Mouse (Mus musculus) spleen, postnatal 36 days (tissue): ENCODE results near the gene Fdxr.

Source experiments
- DNase-seq, 2 experiments: peaks; one replicate each; pipeline ENCODE4 v3.0.0; 2022; ENCODE audit warnings: low spot score in 2 of 2, mixed read lengths in 1 of 2

The Fdxr gene

GRCm38 (mm10) chr11:115290314-115290713, 13.5 kb upstream of the Fdxr start:
- no peak for DNase-seq

GRCm38 (mm10) chr11:115289885-115290284, 13.0 kb upstream of the Fdxr start:
- no peak for DNase-seq

GRCm38 (mm10) chr11:115288305-115288704, 11.5 kb upstream of the Fdxr start:
- no peak for DNase-seq

- no peak for DNase-seq
Observed at GRCm38 (mm10) chr11:115287386-115287785, 10.5 kb upstream of the Fdxr start.

GRCm38 (mm10) chr11:115286201-115286993, 9.5 kb upstream of the Fdxr start:
- DNase-seq = no peak

- DNase-seq = no peak
Observed at GRCm38 (mm10) chr11:115285282-115285681, 8.4 kb upstream of the Fdxr start.

- no peak for DNase-seq
Observed at GRCm38 (mm10) chr11:115283891-115284620, 7.2 kb upstream of the Fdxr start.

GRCm38 (mm10) chr11:115283486-115283765, 6.6 kb upstream of the Fdxr start:
- DNase-seq = no peak

- DNase-seq = no peak
Observed at GRCm38 (mm10) chr11:115282723-115283485, 6.1 kb upstream of the Fdxr start.

- DNase-seq = no peak
Observed at GRCm38 (mm10) chr11:115282295-115282694, 5.4 kb upstream of the Fdxr start.

- DNase-seq = no peak
Observed at GRCm38 (mm10) chr11:115279726-115280125, 2.9 kb upstream of the Fdxr start.

GRCm38 (mm10) chr11:115278176-115278575, 1.3 kb upstream of the Fdxr start:
- DNase-seq = no peak

- no peak for DNase-seq
Observed at GRCm38 (mm10) chr11:115277604-115277975, 740 bp upstream of the Fdxr start.

- no peak for DNase-seq
Observed at GRCm38 (mm10) chr11:115275954-115276353, 896 bp downstream of the Fdxr start.

- DNase-seq = no peak
Observed at GRCm38 (mm10) chr11:115275509-115275908, 1.3 kb downstream of the Fdxr start.

- no peak for DNase-seq
Observed at GRCm38 (mm10) chr11:115274771-115275170, 2.1 kb downstream of the Fdxr start.

GRCm38 (mm10) chr11:115274178-115274577, 2.7 kb downstream of the Fdxr start:
- no peak for DNase-seq

- no peak for DNase-seq
Observed at GRCm38 (mm10) chr11:115273735-115274134, 3.1 kb downstream of the Fdxr start.

GRCm38 (mm10) chr11:115272894-115273498, 3.9 kb downstream of the Fdxr start:
- DNase-seq = no peak

GRCm38 (mm10) chr11:115271481-115271880, 5.4 kb downstream of the Fdxr start:
- DNase-seq = no peak

GRCm38 (mm10) chr11:115271052-115271451, 5.8 kb downstream of the Fdxr start:
- no peak for DNase-seq
